Mouse (Mus musculus) embryonic facial prominence, embryonic 13.5 days (tissue): ENCODE results near the gene 1700016K19Rik. TPM values are rescaled to one million over a fixed set of nuclear protein-coding genes. Genes with fewer than 3 reads are reported as not detected.

Experiments
- ATAC-seq: fragments of 200-750 bp; cut with Nextera tagmentation; 2 replicates; pipeline ENCODE4 v1.8.0; 2017; ENCODE audit warnings: low read depth; ENCODE audit not compliant: insufficient number of reproducible peaks, insufficient read depth, low FRiP score, low TSS enrichment
- H3K27ac ChIP-seq: fragments of 300-500 bp; sonication (generic); 2 replicates; pipeline ENCODE4 v1.5.1; 2015; ENCODE audit warnings: moderate library complexity, mild to moderate bottlenecking, inconsistent platforms
- H3K27me3 ChIP-seq: fragments of 300-500 bp; sonication (generic); 2 replicates; pipeline ENCODE4 v1.6.1; 2015; ENCODE audit warnings: mild to moderate bottlenecking, inconsistent platforms
- H3K36me3 ChIP-seq: fragments of 300-500 bp; sonication (generic); 2 replicates; pipeline ENCODE4 v1.6.1; 2015; ENCODE audit warnings: mild to moderate bottlenecking, inconsistent platforms
- H3K4me1 ChIP-seq: fragments of 300-500 bp; sonication (generic); 2 replicates; pipeline ENCODE4 v1.6.1; 2015; ENCODE audit warnings: inconsistent platforms
- H3K4me2 ChIP-seq: fragments of 300-500 bp; sonication (generic); 2 replicates; pipeline ENCODE4 v1.6.1; 2015; ENCODE audit warnings: moderate library complexity, mild to moderate bottlenecking, inconsistent platforms
- H3K4me3 ChIP-seq: fragments of 300-500 bp; sonication (generic); 2 replicates; pipeline ENCODE4 v1.5.1; 2015; ENCODE audit warnings: mild to moderate bottlenecking, inconsistent platforms
- H3K9ac ChIP-seq: fragments of 300-500 bp; sonication (generic); 2 replicates; pipeline ENCODE4 v1.6.1; 2015; ENCODE audit warnings: mild to moderate bottlenecking, inconsistent platforms
- H3K9me3 ChIP-seq: fragments of 300-500 bp; sonication (generic); 2 replicates; pipeline ENCODE4 v1.6.1; 2016; ENCODE audit warnings: inconsistent platforms
- WGBS: fragments of 180-500 bp; shearing (Covaris S2); methylation state at CpG from one replicate; pipeline ENCODE4 v1.1.7; 2015; ENCODE audit warnings: mixed read lengths; 5-methylcytosine and 5-hydroxymethylcytosine counted together
- polyA plus RNA-seq: library from polyadenylated mRNA; unstranded; fragments of >200 nt; fragmentation: Nextera tagmentation; extraction: Ambion mirVana; gene quantifications from 2 replicates; pipeline ENCODE4 v1.2.1, GENCODE M21; 2015

Gene 1700016K19Rik
- polyA plus RNA-seq, 1 experiment from 2014 or later: 0.76 TPM

- ATAC-seq: no peak
- 50% methylated on average over 6 of the region's 6 CpGs for WGBS
- no peak overlapping the region for H3K4me3 ChIP-seq
- no peaks in the 10 kb centered on the region for H3K36me3 ChIP-seq
- no peak overlapping the region for H3K27ac ChIP-seq
- peaks cover 23% of the 10 kb centered on the region for H3K4me1 ChIP-seq
- H3K9ac ChIP-seq: no peak overlapping the region
- H3K27me3 ChIP-seq: no peaks in the 10 kb centered on the region
- H3K4me2 ChIP-seq: no peak overlapping the region
- H3K9me3 ChIP-seq: no peaks in the 10 kb centered on the region
These were observed 38.0 kb downstream of the 1700016K19Rik start for GRCm38 (mm10) chr11:76037581-76038294.

DNA sequence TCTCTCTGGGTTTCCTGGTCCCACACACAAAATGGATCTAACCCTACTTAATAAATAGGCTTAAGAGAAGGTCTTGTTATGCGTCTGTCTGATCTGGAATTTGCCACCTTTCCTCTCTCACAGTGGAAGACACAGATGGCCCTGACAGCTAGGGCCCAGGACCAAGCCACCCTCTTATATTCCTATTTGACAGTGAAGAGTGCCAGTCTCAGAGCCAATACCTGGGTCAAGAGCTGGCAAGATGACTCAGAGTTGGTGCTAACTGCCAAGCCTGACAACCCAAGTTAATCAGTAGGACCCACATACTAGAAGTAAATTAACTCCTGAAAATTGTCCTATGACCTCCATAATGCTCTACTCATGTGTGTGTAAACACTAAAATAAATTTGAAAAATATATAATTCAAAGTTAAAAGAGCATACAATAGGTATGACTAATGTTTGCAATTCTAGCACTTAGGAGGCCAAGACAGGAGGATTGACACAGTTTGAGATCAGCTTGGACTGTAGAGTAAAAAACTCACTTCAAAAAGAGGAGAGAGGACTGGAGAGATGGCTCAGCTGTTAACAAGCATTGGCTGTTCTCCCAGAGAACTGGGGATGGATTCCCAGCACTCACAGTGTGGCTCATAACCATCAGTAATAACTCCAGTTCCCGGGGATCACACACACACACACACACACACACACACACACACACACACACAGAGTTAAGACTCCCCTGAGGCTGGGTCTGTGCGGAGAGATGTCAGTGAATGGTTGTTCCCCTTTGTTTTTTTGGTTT, 39.8 kb downstream of the 1700016K19Rik start:
- 79% methylated on average over 3 of the region's 3 CpGs for WGBS
- no peak overlapping the region for H3K4me3 ChIP-seq
- ATAC-seq: no peak
- no peak overlapping the region for H3K27ac ChIP-seq
- no peaks in the 10 kb centered on the region for H3K9me3 ChIP-seq
- no peak overlapping the region for H3K4me2 ChIP-seq
- H3K27me3 ChIP-seq: no peaks in the 10 kb centered on the region
- peaks cover 33% of the 10 kb centered on the region for H3K4me1 ChIP-seq
- H3K9ac ChIP-seq: no peak overlapping the region
- 0 out of 2 replicates have a peak, but pooled peaks cover 2% of the 10 kb centered on the region for H3K36me3 ChIP-seq

DNA sequence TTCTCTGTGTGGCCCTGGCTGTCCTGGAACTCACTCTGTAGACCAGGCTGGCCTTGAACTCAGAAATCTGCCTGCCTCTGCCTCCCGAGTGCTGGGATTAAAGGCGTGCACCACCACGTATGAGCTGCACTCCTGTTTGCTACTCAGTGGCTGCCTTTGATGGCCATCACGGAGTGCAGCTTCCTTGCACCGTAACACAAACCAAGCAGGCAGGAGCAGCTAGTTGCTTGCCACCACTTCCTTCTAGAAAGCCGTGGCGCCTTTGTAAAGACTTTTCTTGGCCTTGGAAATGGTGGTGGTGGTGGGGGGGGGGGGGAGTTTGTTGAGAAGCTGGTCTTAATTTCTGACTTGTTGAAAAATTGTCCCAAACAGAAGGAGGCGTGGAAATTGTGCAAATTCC, 40.4 kb downstream of the 1700016K19Rik start:
- Histone ChIP-seq H3K4me3 (no peak overlapping the region), H3K4me1 (peaks cover 33% of the 10 kb centered on the region), H3K27me3 (no peaks in the 10 kb centered on the region), H3K36me3 (peaks cover 8% of the 10 kb centered on the region), H3K4me2 (no peak overlapping the region), H3K9me3 (no peaks in the 10 kb centered on the region), H3K27ac (no peak overlapping the region), H3K9ac (no peak overlapping the region)
- no peak for ATAC-seq
- WGBS: 75% methylated on average over 8 of the region's 8 CpGs

DNA sequence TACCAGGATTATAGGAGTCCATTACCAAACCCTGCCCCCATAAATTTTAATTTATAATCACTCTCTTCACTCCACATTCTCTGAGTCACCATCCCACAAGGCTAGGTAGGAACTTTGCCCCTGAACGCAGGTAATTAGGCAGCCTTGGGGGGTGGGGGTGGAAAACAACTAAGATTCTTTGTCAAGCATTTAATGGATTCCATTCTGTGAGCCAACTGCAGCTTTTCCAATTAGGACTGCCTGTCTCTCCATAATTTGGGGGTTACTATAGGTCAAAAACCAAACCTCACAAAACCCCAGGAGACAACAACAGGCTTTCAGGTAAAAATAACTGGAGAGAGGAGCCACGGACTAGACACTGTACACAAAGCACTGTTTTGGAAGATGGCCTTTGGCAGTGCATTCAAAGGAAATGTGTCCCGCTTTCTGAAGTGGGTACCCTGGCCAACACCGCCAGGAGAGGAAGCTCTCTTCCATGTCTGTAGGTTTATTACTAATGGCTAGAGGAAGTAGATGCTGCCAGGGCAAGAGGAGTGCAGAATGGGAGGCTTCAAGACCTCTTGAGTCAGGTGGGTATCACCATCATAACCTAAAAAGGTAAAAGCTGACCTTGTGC, 41.2 kb downstream of the 1700016K19Rik start:
- no peak overlapping the region for H3K4me2 ChIP-seq
- 48% methylated on average over 4 of the region's 4 CpGs for WGBS
- no peak for ATAC-seq
- H3K9ac ChIP-seq: no peak overlapping the region
- H3K27me3 ChIP-seq: no peaks in the 10 kb centered on the region
- H3K4me1 ChIP-seq: peaks cover 33% of the 10 kb centered on the region
- 0 out of 2 replicates have a peak overlapping the region, but pooled peaks have one; percentile 3 for H3K27ac ChIP-seq
- H3K9me3 ChIP-seq: no peaks in the 10 kb centered on the region
- peaks cover 14% of the 10 kb centered on the region for H3K36me3 ChIP-seq
- H3K4me3 ChIP-seq: no peak overlapping the region

GRCm38 (mm10) chr11:76042041-76042638, 42.4 kb downstream of the 1700016K19Rik start:
- no peak for ATAC-seq
- H3K4me3 ChIP-seq: no peak overlapping the region
- H3K4me2 ChIP-seq: no peak overlapping the region
- H3K27ac ChIP-seq: peak overlapping the region; percentile 28; the same call in 1 of the 2 replicates
- WGBS: 38% methylated on average over 10 of the region's 10 CpGs
- no peaks in the 10 kb centered on the region for H3K9me3 ChIP-seq
- no peaks in the 10 kb centered on the region for H3K27me3 ChIP-seq
- peaks cover 33% of the 10 kb centered on the region for H3K4me1 ChIP-seq
- peaks cover 24% of the 10 kb centered on the region for H3K36me3 ChIP-seq
- H3K9ac ChIP-seq: no peak overlapping the region

DNA sequence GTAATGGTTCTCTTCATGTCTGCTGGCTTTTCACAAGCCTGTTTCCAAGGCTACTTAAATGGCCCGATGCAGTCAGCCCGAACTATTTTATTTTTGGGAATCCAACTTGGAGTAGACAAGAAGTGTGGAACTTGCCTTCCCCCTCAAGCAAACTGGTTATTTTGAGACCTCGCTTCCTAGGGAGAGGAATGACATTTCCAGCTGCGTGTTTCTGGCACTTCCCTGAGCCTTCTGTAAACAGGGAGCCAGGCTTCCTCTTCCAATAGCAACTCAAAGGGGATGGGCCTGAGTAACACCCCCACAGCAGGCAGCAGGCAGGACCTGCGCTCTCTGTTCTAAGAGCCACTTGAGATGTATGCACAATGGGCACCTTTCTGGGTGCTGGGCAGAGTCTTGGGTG, 43.2 kb downstream of the 1700016K19Rik start:
- no peak for ATAC-seq
- 24% methylated on average over 5 of the region's 5 CpGs for WGBS
- Histone ChIP-seq H3K36me3 (peaks cover 24% of the 10 kb centered on the region), H3K9me3 (no peaks in the 10 kb centered on the region), H3K4me1 (peaks cover 35% of the 10 kb centered on the region), H3K27ac (peak overlapping the region; percentile 72), H3K9ac (no peak overlapping the region), H3K4me3 (no peak overlapping the region), H3K27me3 (no peaks in the 10 kb centered on the region), H3K4me2 (peak overlapping the region; percentile 2; the same call in 1 of the 2 replicates)

GRCm38 (mm10) chr11:76044468-76044867, 44.8 kb downstream of the 1700016K19Rik start:
- Histone ChIP-seq H3K27me3 (no peaks in the 10 kb centered on the region), H3K9me3 (no peaks in the 10 kb centered on the region), H3K4me3 (no peak overlapping the region), H3K4me2 (no peak overlapping the region), H3K27ac (no peak overlapping the region), H3K9ac (no peak overlapping the region), H3K4me1 (peaks cover 43% of the 10 kb centered on the region), H3K36me3 (peaks cover 24% of the 10 kb centered on the region)
- 82% methylated on average over 6 of the region's 6 CpGs for WGBS
- no peak for ATAC-seq

- no peak overlapping the region for H3K27ac ChIP-seq
- 84% methylated on average over 6 of the region's 6 CpGs for WGBS
- no peak for ATAC-seq
- H3K4me3 ChIP-seq: no peak overlapping the region
- no peaks in the 10 kb centered on the region for H3K9me3 ChIP-seq
- H3K4me1 ChIP-seq: peaks cover 43% of the 10 kb centered on the region
- peaks cover 24% of the 10 kb centered on the region for H3K36me3 ChIP-seq
- no peak overlapping the region for H3K9ac ChIP-seq
- H3K27me3 ChIP-seq: no peaks in the 10 kb centered on the region
- H3K4me2 ChIP-seq: no peak overlapping the region
These were observed 45.7 kb downstream of the 1700016K19Rik start for GRCm38 (mm10) chr11:76045367-76045766.

- Histone ChIP-seq H3K27me3 (no peaks in the 10 kb centered on the region), H3K9ac (no peak overlapping the region)
These were observed 50.8 kb downstream of the 1700016K19Rik start for GRCm38 (mm10) chr11:76050509-76050908.

GRCm38 (mm10) chr11:76050967-76051512, 51.3 kb downstream of the 1700016K19Rik start:
- H3K36me3 ChIP-seq: peaks cover 12% of the 10 kb centered on the region
- H3K27ac ChIP-seq: no peak overlapping the region
- 48% methylated on average over 5 of the region's 5 CpGs for WGBS
- H3K27me3 ChIP-seq: no peaks in the 10 kb centered on the region
- no peak overlapping the region for H3K9ac ChIP-seq
- H3K4me3 ChIP-seq: no peak overlapping the region
- H3K4me1 ChIP-seq: peaks cover 26% of the 10 kb centered on the region
- ATAC-seq: no peak
- H3K9me3 ChIP-seq: no peaks in the 10 kb centered on the region
- no peak overlapping the region for H3K4me2 ChIP-seq

More at GRCm38 (mm10) chr11:76050509-76050908, 50.8 kb downstream of the 1700016K19Rik start:
- ATAC-seq: no peak
- Histone ChIP-seq H3K36me3 (peaks cover 13% of the 10 kb centered on the region), H3K9me3 (no peaks in the 10 kb centered on the region), H3K4me1 (peaks cover 26% of the 10 kb centered on the region), H3K27ac (no peak overlapping the region), H3K4me2 (no peak overlapping the region), H3K4me3 (no peak overlapping the region)
- 51% methylated on average over 3 of the region's 3 CpGs for WGBS

- 91% methylated on average over 5 of the region's 5 CpGs for WGBS
These were observed 52.8 kb downstream of the 1700016K19Rik start for GRCm38 (mm10) chr11:76052496-76052895.

More at GRCm38 (mm10) chr11:76052496-76052895, 52.8 kb downstream of the 1700016K19Rik start:
- H3K36me3 ChIP-seq: peaks cover 5% of the 10 kb centered on the region; the same call in 1 of the 2 replicates
- no peak overlapping the region for H3K4me3 ChIP-seq
- no peak overlapping the region for H3K27ac ChIP-seq
- H3K27me3 ChIP-seq: no peaks in the 10 kb centered on the region
- peaks cover 26% of the 10 kb centered on the region for H3K4me1 ChIP-seq
- ATAC-seq: no peak
- H3K4me2 ChIP-seq: no peak overlapping the region
- H3K9me3 ChIP-seq: no peaks in the 10 kb centered on the region
- H3K9ac ChIP-seq: no peak overlapping the region
